Mouse (Mus musculus) right cerebral cortex, postnatal 4 days (tissue): ENCODE measurements around the gene Wnt10a.

Experiments
- DNase-seq: peaks from one replicate; pipeline ENCODE4 v3.0.0-alpha.2; 2022

The Wnt10a gene

GRCm38 (mm10) chr1:74791249-74791648 is at the start of gene Wnt10a:
Gene Wnt10a, plus strand, starts transcription at chr1:74791516.
- no peak for DNase-seq

DNA sequence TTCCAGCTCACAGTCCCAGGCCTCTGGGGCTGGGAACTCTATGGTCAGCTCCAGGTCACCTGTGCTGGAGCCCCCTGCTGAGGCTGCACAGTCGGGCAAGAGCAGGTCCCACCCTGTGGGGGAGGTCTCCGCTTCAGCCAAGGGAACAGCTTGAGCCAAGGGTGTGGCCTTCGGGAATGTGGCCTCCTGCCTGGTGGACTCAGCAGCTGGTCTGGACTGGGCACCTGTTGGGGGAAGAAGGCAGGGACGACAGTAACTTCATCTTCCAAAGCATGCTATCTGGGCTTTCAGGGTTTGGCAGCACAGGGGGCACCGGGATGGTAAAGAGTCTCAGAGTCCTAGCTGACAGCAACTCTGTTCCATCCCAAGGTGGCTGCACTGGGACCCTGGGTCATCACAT is 44.0 kb upstream of the Wnt10a start:
- no peak for DNase-seq

DNA sequence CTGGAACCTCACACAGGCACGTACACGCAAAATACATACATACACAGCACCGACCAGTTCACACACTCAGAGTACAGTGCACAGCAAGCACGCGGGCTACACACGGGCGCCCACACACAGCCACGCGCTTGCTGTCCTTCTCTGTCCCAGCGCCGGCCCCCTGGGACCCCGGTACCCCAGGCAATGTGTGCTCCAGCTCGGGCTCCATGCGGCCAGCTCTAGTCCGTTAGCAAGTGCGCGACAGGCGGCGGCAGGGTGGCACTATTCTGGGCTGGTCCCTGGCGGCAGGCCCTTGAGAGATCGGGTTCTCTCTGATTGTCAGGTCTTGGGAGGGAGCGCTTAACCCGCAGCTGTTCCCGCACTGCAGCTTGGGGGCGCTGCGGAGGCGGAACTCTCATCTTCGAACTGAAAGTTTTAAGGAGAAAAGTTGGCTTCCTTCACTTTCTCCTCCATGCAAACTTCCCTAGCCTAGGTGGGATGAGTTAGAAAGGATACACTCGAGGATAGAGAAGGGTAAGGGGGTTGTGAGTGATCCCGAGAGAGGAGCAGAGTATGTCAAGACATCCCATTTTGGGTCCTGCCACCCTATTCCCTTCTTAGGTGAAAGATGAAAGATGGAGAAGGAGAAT is 42.6 kb upstream of the Wnt10a start, which contains the start of gene Prkag3:
Gene Prkag3, minus strand, starts transcription at position 579 of the 629 bp plus-strand sequence.
- DNase-seq: peak; percentile 48

GRCm38 (mm10) chr1:74749301-74749700 is 42.0 kb upstream of the Wnt10a start:
- no peak for DNase-seq

- DNase-seq: no peak
Measured at GRCm38 (mm10) chr1:74750683-74751082, 40.6 kb upstream of the Wnt10a start.

DNA sequence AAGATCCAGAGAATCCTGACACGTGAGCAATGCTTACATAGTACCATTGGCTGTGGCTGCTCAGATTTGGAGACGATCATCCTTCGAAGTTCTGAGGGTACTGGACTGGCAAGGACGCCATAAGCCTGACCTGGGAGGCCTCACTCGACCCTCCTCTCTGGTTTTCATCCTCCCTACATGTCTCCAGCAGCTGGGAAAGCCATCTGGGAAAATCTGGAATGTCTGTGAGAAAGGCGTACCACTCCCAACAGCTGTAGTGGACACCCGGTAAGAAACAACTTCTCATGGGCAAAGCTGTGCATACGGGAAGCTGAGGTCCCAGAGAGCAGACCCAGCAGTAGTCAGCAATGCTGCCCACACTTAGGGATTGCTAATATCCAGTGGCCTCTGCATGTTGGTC is 39.2 kb upstream of the Wnt10a start:
- DNase-seq: no peak

DNA sequence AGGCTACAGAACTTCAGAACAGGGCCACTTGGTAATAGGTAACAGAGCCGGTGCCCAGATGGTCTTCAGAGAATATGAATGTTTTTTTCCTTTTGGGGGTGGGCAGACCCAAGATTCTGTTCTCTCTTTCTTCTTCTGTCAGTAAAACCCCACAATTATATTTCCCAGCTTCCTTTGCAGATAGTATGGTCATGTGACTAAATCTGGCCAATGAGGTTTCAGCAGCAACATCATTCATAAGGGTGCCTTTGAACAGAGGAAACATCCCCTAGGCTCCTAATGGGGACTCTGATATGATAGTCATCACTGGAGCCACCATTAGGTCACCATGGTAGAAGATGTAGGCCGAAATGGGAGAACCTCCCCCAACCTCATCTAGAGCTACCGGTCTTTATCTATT is 38.5 kb upstream of the Wnt10a start:
- no peak for DNase-seq

GRCm38 (mm10) chr1:74753266-74753974 is 37.9 kb upstream of the Wnt10a start:
- no peak for DNase-seq

- DNase-seq: no peak
Measured at GRCm38 (mm10) chr1:74754175-74754785, 37.0 kb upstream of the Wnt10a start.

- DNase-seq: no peak
Measured at GRCm38 (mm10) chr1:74759773-74760172, 31.5 kb upstream of the Wnt10a start.

- DNase-seq: peak; percentile 76
Measured at GRCm38 (mm10) chr1:74763081-74763480, 28.2 kb upstream of the Wnt10a start.

GRCm38 (mm10) chr1:74770727-74771466 is 20.4 kb upstream of the Wnt10a start:
- DNase-seq: no peak

DNA sequence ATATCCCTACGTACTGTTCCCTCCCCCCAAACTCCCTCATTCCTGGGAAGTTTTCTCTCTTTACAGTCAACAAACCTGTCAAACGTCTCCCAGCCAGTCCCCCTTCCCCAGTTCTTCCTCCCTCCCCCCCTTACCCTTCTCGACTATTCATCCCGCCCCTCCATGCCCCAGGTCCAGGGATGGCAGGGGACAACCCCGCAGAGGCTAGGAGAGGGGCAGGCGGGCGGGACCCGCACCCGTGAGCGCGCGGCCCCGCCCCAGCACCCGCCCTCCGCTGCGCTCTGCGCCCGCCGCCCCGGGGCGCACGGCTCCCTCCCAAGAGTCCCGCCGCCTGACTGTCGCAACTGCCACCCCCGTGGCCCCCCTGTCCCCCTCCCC is 19.9 kb upstream of the Wnt10a start:
- no peak for DNase-seq

DNA sequence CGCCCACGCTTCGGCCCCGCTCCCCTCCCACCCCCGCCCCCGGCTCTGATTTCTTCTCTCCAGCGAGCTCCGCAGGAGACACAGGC is 19.6 kb upstream of the Wnt10a start, which contains the start of gene Wnt6:
Gene Wnt6, plus strand, starts transcription at position 48 of the 86 bp plus-strand sequence.
- DNase-seq: no peak

- DNase-seq: peak; percentile 21
Measured at GRCm38 (mm10) chr1:74771931-74772620, 19.2 kb upstream of the Wnt10a start.

- peak; percentile 32 for DNase-seq
Measured at GRCm38 (mm10) chr1:74773136-74773535, 18.2 kb upstream of the Wnt10a start.

GRCm38 (mm10) chr1:74774062-74774461 is 17.3 kb upstream of the Wnt10a start:
- no peak for DNase-seq

- DNase-seq: peak; percentile 18
Measured at GRCm38 (mm10) chr1:74775816-74776215, 15.5 kb upstream of the Wnt10a start.

GRCm38 (mm10) chr1:74778934-74779486 is 12.3 kb upstream of the Wnt10a start:
- no peak for DNase-seq

- no peak for DNase-seq
Measured at GRCm38 (mm10) chr1:74782045-74782444, 9.3 kb upstream of the Wnt10a start.

GRCm38 (mm10) chr1:74783554-74783953 is 7.8 kb upstream of the Wnt10a start:
- no peak for DNase-seq

- peak; percentile 56 for DNase-seq
Measured at GRCm38 (mm10) chr1:74784041-74784759, 7.1 kb upstream of the Wnt10a start.
